Mouse (Mus musculus) forebrain, postnatal 0 days (tissue): ENCODE data around the gene Tigd4. TPM values are rescaled to one million over a fixed set of nuclear protein-coding genes. Genes with fewer than 3 reads are reported as not detected.

Source experiments
- ATAC-seq: fragments of 200-750 bp; cut with Nextera tagmentation; 2 replicates; pipeline ENCODE4 v1.8.0; 2017; ENCODE audit warnings: mild to moderate bottlenecking, moderate library complexity
- DNase-seq: peaks from one replicate; pipeline ENCODE4 v3.0.0-alpha.2; 2015
- H3K27ac ChIP-seq: fragments of 300-500 bp; sonication (generic); 2 replicates; pipeline ENCODE4 v1.5.1; 2014; ENCODE audit warnings: low read depth, mild to moderate bottlenecking, antibody characterized with exemption, low read length, moderate library complexity, mixed read lengths
- H3K27me3 ChIP-seq: fragments of 300-500 bp; sonication (generic); 2 replicates; pipeline ENCODE4 v1.6.1; 2014; ENCODE audit warnings: mild to moderate bottlenecking, low read length, mixed read lengths; ENCODE audit not compliant: insufficient read depth
- H3K36me3 ChIP-seq: fragments of 300-500 bp; sonication (generic); 2 replicates; pipeline ENCODE4 v1.6.1; 2014; ENCODE audit warnings: mild to moderate bottlenecking, moderate library complexity; ENCODE audit not compliant: insufficient read depth
- H3K4me1 ChIP-seq: fragments of 300-500 bp; sonication (generic); 2 replicates; pipeline ENCODE4 v1.6.1; 2014; ENCODE audit warnings: antibody characterized with exemption; ENCODE audit not compliant: insufficient read depth
- H3K4me2 ChIP-seq: fragments of 300-500 bp; sonication (generic); 2 replicates; pipeline ENCODE4 v1.6.1; 2014; ENCODE audit warnings: low read depth, mild to moderate bottlenecking, moderate library complexity
- H3K4me3 ChIP-seq: fragments of 300-500 bp; sonication (generic); 2 replicates; pipeline ENCODE4 v1.5.1; 2014; ENCODE audit warnings: low read depth, low read length, mixed read lengths
- H3K9ac ChIP-seq: fragments of 300-500 bp; sonication (generic); 2 replicates; pipeline ENCODE4 v1.6.1; 2014; ENCODE audit warnings: mild to moderate bottlenecking
- H3K9me3 ChIP-seq: fragments of 300-500 bp; sonication (generic); 2 replicates; pipeline ENCODE4 v1.6.1; 2016; ENCODE audit warnings: low read length
- CTCF ChIP-seq: sonication (generic); IDR thresholded peaks from 2 replicates; pipeline ENCODE4 v1.5.1; 2016; ENCODE audit warnings: antibody characterized with exemption, control low read depth, low read depth
- WGBS: fragments of 180-500 bp; shearing (Covaris S2); extraction: QIAGEN DNeasy Blood & Tissue Kit; methylation state at CpG from one replicate; pipeline ENCODE4 v1.1.7; 2014; 5-methylcytosine and 5-hydroxymethylcytosine counted together
- polyA plus RNA-seq: library from polyadenylated mRNA; unstranded; fragments of >200 nt; fragmentation: Nextera tagmentation; extraction: Ambion mirVana; gene quantifications from 2 replicates; pipeline ENCODE4 v1.2.1, GENCODE M21; 2015
- total RNA-seq: library from RNA; depleted of rRNA; stranded (reverse); fragments of >200 nt; gene quantifications from 2 replicates; pipeline ENCODE4 v1.2.3, GENCODE M21; 2014

The Tigd4 gene
- total and polyA plus RNA-seq, 2 experiments from 2014 or later, result not detected

- Histone ChIP-seq H3K4me3 (no peak overlapping the region), H3K36me3 (no peaks in the 10 kb centered on the region), H3K9ac (no peak overlapping the region), H3K27ac (no peak overlapping the region), H3K9me3 (no peaks in the 10 kb centered on the region), H3K4me1 (no peaks in the 10 kb centered on the region), H3K4me2 (no peak overlapping the region), H3K27me3 (no peaks in the 10 kb centered on the region)
- no peak for TF ChIP-seq CTCF
- 75% methylated on average over 6 of the region's 6 CpGs for WGBS
- no peak for ATAC-seq
- DNase-seq, result no peak
Observed at GRCm38 (mm10) chr3:84637095-84637494, 43.7 kb downstream of the Tigd4 start.

GRCm38 (mm10) chr3:84637890-84638578 is 44.7 kb downstream of the Tigd4 start:
- DNase-seq (no peak), ATAC-seq (no peak)
- H3K27ac ChIP-seq, result no peak overlapping the region
- no peaks in the 10 kb centered on the region for H3K36me3 ChIP-seq
- H3K4me3 ChIP-seq, result no peak overlapping the region
- 72% methylated on average over 12 of the region's 12 CpGs for WGBS
- no peaks in the 10 kb centered on the region for H3K4me1 ChIP-seq
- no peaks in the 10 kb centered on the region for H3K27me3 ChIP-seq
- TF ChIP-seq CTCF, result no peak
- no peak overlapping the region for H3K9ac ChIP-seq
- H3K4me2 ChIP-seq, result no peak overlapping the region
- no peaks in the 10 kb centered on the region for H3K9me3 ChIP-seq

GRCm38 (mm10) chr3:84638858-84639257 is 45.5 kb downstream of the Tigd4 start:
- Histone ChIP-seq H3K9ac (no peak overlapping the region), H3K27ac (no peak overlapping the region), H3K4me1 (no peaks in the 10 kb centered on the region), H3K27me3 (no peaks in the 10 kb centered on the region), H3K4me2 (no peak overlapping the region), H3K4me3 (no peak overlapping the region), H3K36me3 (no peaks in the 10 kb centered on the region), H3K9me3 (no peaks in the 10 kb centered on the region)
- TF ChIP-seq CTCF, result no peak
- DNase-seq (no peak), ATAC-seq (no peak)
- 87% methylated on average over 4 of the region's 4 CpGs for WGBS

GRCm38 (mm10) chr3:84639767-84640500 is 46.6 kb downstream of the Tigd4 start:
- no peaks in the 10 kb centered on the region for H3K9me3 ChIP-seq
- no peaks in the 10 kb centered on the region for H3K4me1 ChIP-seq
- H3K36me3 ChIP-seq, result no peaks in the 10 kb centered on the region
- H3K27ac ChIP-seq, result no peak overlapping the region
- DNase-seq (no peak), ATAC-seq (no peak)
- no peak overlapping the region for H3K9ac ChIP-seq
- no peak for TF ChIP-seq CTCF
- no peaks in the 10 kb centered on the region for H3K27me3 ChIP-seq
- 52% methylated on average over 11 of the region's 11 CpGs for WGBS
- no peak overlapping the region for H3K4me2 ChIP-seq
- no peak overlapping the region for H3K4me3 ChIP-seq

GRCm38 (mm10) chr3:84640536-84640935 is 47.2 kb downstream of the Tigd4 start:
- 45% methylated on average over 6 of the region's 6 CpGs for WGBS
- DNase-seq, result no peak

GRCm38 (mm10) chr3:84641391-84641790 is 48.0 kb downstream of the Tigd4 start:
- ATAC-seq (no peak), DNase-seq (no peak)
- Histone ChIP-seq H3K4me2 (no peak overlapping the region), H3K4me1 (no peaks in the 10 kb centered on the region), H3K4me3 (no peak overlapping the region), H3K36me3 (no peaks in the 10 kb centered on the region), H3K27ac (no peak overlapping the region), H3K9ac (no peak overlapping the region), H3K9me3 (no peaks in the 10 kb centered on the region), H3K27me3 (no peaks in the 10 kb centered on the region)
- TF ChIP-seq CTCF, result no peak
- WGBS, result 86% methylated on average over 2 of the region's 2 CpGs

More at GRCm38 (mm10) chr3:84640536-84640935, 47.2 kb downstream of the Tigd4 start:
- no peaks in the 10 kb centered on the region for H3K27me3 ChIP-seq
- no peak overlapping the region for H3K4me3 ChIP-seq
- ATAC-seq, result no peak
- no peak overlapping the region for H3K27ac ChIP-seq
- no peaks in the 10 kb centered on the region for H3K9me3 ChIP-seq
- no peak overlapping the region for H3K9ac ChIP-seq
- H3K36me3 ChIP-seq, result no peaks in the 10 kb centered on the region
- H3K4me2 ChIP-seq, result no peak overlapping the region
- TF ChIP-seq CTCF, result no peak
- no peaks in the 10 kb centered on the region for H3K4me1 ChIP-seq

- no peaks in the 10 kb centered on the region for H3K4me1 ChIP-seq
- H3K9ac ChIP-seq, result no peak overlapping the region
- ATAC-seq (no peak), DNase-seq (no peak)
- no peak overlapping the region for H3K4me2 ChIP-seq
- H3K9me3 ChIP-seq, result no peaks in the 10 kb centered on the region
- WGBS, result 57% methylated on average over 4 of the region's 4 CpGs
- H3K27ac ChIP-seq, result no peak overlapping the region
- TF ChIP-seq CTCF, result no peak
- no peaks in the 10 kb centered on the region for H3K36me3 ChIP-seq
- H3K4me3 ChIP-seq, result no peak overlapping the region
- H3K27me3 ChIP-seq, result no peaks in the 10 kb centered on the region
Observed at GRCm38 (mm10) chr3:84642942-84643341, 49.6 kb downstream of the Tigd4 start.
